Mouse (Mus musculus) urinary bladder, postnatal 36 days (tissue): ENCODE measurements around the gene Eif4e1b.

Experiments
- DNase-seq, 2 experiments: peaks; one replicate each; pipeline ENCODE4 v3.0.0; 2022; ENCODE audit warnings: low spot score in 2 of 2, mixed read lengths in 1 of 2

Gene Eif4e1b

DNA sequence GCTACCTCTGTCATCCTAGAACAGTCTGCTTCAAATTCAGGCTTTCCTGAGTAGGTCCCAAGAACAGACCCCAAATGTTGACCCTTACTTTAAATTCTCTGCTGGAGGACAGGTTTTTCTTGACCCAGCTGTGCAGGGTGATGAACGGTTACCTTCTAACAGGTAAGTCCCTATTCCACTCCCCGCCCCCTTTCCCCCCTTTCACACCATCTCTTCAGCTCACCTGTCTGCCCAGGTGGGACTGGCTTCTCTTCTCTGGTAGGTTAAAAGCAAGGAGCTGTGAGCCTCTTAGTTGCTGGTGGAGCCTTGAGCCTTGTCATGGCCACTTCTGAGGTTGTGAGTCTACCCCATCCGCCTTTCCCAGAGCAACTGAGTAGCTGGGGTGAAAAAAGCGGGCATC, at the start of gene Eif4e1b:
Gene Eif4e1b (plus strand): TSS at position 301 of the 400 bp plus-strand sequence.
- DNase-seq, result no peak

DNA sequence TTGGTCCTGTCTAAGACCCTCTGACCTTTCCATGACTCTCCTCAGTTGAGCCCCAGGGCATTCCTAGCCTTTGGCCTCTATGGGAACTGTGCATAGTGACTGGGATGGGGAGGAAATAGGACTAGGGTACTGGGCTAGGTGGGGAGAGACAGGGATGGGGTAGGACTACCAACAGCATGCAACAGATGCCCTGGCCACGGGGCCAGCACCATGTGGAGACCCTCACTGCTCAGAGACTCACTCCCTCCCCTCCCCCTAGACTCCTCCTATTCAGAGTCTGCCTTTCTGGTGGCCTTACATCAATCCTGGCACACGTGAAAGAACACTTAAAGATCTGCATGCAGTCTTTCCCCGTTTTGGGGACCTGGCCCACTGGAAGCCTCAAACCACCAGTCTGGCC, 46.9 kb upstream of the Eif4e1b start:
- no peak for DNase-seq

DNA sequence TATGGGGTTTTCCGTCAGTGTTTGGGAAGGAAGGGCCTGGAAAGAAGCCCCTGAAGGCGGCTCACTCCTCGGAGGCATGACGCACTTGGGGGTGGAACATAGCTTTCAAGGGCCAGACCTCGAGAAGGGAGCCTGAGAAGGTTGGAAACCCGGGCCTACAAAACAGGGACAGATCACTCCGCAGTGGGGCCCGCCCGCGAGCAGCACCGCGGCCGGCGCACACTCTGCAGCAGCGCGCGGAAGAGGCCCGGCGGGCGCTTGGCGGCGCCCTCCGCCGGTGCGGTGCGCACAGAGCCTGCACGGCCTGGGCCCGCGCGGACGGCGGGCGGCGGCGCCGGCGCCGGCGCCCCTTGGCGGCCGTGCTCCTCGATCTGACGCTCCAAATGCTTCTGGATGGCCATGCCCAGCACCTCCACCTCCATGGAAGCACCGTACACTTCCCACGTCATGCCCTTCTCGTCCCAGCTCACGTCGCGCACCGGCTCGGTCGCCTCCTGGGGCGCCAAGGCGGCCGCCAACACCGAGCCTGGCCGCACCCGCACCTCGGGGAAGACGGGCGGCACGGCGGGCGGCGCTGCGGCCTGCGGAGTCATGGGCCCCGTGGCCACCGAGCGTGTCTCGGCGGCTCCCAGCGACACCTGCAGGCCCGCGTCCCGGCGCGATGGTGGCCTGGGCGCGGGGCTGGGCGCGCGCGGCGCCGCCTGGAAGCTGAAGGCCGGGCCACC, 46.1 kb upstream of the Eif4e1b start:
- no peak for DNase-seq

DNA sequence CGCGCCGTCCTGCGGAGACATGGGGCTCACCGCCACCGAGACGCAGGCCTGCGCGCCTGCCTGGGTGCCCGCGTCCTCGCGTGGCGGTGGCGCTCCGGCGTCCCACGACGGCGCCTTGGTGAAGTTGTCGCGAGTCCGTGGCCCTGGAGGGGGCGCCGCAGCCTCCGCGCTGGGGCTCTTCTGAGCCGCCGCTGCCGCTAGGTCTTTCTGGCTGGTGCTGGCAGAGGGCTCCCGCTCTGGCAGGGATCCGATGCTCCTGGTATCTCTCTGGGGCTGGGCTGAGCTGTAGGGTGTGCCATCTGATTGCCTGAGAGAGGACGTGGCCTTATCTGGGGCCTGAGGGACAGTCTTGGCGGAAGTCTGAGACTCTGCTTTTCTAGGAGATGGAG, 45.6 kb upstream of the Eif4e1b start:
- DNase-seq, result no peak

DNA sequence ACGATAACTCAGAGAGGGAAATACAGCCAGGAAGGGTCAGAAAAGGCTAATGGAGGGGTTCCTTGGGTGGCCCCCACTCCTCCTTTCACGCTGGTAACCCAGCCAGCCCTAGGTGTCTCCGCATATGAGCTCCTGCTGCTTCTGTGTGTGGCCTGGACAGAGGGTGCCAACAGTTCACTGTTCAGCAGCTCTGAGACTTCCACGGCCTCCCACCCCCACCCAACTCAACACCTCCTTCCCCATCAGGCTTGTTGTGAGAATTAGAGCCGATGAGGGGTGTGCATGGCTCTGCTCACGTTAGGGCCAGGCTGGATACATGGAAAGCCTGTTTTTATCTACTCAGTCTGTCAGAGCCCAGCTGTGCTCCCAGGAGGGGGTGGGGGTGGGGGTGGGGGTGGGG, 37.7 kb upstream of the Eif4e1b start:
- no peak for DNase-seq

DNA sequence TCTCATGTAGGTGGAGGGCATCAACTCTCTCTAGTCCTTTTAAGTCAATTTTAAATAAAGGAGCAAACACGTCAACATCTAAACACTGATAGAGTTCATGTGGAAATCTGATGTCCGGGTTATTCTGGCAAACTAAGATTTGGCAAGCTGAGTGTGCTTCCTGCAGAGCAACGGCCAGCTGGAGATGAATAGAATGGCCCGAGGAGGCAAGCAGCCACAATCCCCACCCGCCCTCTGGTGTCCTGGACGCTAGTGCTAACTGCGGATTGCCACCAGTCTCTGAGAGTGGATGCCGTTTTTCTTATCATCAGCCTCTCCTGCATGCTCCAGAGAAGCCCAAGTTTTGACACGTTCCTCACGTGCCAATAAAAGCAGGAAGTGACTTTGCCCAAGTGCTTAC, 36.9 kb upstream of the Eif4e1b start:
- no peak for DNase-seq

DNA sequence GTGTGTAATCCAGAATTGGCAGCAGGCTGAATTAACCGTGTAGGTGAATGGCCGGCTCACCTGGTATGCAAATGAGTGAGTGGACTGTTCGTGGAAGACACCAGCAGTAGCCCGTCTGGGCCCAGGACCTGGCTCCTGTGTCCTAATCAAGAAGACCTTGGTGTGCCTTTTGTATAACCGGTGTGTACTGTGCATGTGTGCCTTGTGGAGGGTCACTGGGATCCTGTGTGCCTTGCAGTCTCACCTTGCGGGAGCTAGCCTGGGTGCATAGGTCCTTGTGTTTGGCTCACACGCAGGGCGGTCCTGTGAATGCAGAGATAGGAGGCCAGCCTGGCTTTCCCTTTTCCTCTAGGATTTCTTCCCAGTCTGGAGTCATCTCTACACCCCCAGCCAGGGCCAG, 35.6 kb upstream of the Eif4e1b start:
- no peak for DNase-seq

DNA sequence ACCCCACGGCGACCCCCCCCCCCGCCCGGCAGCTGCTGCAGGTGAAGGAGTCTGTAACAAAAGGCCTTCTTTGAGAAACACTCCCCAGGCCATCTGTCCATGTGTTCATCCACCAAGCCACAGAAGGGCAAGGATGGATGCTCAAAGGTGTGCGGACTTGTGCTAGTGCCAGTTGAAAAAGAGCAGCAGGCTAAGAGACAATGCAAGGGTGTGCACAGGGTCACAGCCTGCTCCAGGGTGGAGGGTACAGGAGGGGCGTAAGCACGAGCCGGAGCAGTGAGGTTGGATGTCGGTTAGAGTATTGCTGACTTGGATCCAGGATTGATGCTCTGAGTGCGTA, 35.1 kb upstream of the Eif4e1b start:
- DNase-seq, result no peak

DNA sequence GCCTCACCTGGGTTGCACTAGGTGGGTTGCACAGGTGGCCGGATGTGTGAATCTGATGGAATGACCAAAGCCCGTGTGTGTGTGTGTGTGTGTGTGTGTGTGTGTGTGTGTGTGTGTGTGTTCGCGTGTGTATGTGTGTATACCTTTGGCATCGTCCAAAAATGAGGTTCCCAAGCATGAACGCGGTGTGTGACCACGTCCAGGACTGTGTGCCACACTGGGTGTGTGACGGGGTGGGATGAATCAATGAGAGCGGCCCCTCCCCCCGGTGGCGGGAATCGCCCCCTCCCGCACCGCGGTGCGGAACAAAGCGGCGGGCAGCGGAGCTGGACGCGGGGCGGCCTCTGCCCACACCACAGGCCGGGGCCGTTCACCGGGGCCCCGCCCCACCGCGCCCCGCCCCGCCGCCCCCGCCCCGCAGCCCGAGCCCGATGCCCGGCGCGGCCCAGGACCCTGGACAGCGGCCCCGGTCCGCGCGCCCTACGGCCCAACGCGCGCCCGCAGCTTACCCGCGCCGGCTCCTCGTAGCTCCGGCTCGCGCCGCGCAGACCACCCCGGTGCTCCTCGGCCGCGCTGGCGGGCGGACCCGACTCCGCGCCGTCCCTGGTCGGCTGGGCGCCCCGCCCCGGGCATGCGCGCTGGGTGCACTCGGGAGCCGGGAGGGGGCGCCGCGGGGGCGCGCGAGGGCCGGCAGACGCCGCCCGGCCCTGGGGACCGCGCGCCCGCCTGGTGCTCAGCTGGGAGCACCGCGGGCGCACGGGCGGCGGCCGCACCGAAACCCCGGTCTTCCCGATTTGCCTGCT, 34.5 kb upstream of the Eif4e1b start:
- no peak for DNase-seq

DNA sequence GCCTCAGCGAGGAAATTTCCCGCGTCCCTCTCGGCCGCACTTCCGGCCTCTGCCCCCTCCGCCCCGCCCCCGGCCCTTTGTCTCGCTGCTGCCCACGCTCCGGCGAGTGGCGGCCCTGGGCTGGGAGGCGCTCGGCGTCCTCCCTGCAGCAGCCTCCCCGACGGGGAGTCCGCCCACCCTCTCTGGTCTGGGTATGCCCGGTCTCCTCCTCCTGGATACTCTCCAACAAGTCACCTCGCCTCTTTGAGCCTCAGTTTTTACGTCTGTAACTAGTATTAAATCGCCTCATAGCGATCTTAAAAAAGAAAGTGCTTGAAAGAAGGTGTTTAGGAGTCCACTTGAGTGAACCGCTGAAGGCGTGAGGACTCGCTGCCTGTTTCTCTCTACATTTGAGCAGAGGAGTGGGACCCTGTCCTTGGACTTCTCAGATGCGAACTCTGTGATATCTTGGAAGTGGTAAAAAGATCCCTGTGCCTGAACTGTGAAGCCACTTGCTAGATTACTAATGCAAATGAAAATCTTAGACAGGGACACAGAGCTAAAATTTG, 33.9 kb upstream of the Eif4e1b start, which contains the start of gene Gprin1:
Gene Gprin1 (minus strand): TSS at position 11 of the 548 bp plus-strand sequence.
- no peak for DNase-seq

DNA sequence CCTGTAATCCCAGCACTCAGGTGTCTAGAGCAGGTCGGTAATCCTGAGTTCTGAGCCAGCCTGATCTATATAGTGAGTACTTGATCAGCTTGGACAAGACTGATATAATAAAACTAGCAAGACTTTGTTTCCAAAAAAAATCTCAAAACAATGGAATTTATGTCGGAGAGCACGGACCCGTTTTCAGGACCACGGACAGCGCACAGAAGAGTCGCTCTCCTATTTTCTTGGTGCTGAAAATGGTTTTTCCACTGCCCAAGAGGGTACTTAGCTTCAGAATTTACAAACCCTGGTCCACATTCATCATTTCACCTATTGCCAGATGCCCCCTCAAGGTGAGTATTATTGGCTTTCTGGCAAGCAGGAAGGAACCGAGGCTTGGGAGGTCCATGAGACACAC, 33.1 kb upstream of the Eif4e1b start:
- no peak for DNase-seq

DNA sequence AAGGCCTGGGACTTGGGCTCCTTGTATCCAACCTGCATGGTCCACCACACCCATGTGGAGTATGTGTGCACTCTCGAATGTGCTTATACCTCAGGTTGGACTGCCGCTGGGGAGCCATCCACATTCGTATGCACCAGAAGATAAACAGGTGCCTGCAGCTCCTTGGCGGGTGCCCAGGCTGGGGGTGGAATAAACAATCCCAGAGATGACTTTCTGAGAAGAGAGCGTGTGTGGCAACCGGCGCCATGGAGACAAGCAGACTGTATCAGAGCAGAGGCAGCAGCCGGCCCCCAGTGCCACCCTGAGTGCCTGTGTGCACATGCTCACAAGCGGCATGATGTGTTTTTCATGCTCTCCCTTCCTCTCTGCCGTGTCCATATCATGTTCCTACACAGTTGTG, 31.1 kb upstream of the Eif4e1b start:
- no peak for DNase-seq

DNA sequence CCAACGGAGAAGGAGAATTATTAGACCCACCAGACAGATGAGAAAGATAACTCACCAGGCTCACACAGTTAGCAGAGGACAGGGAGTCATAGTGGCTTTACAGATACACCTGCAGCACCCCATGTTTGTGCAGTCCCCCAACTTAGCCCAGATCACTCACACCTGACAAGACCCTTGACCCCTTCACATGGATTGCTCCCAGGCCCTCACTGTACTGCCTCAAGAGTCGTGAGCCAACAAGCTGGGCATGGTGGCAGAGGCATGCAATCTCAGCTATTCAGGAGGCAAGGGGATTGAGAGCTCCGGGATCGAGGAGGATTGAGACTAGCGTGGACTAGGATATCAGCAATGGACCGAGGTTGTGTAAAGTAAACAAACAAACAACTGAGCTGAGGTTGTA, 30.1 kb upstream of the Eif4e1b start:
- no peak for DNase-seq

DNA sequence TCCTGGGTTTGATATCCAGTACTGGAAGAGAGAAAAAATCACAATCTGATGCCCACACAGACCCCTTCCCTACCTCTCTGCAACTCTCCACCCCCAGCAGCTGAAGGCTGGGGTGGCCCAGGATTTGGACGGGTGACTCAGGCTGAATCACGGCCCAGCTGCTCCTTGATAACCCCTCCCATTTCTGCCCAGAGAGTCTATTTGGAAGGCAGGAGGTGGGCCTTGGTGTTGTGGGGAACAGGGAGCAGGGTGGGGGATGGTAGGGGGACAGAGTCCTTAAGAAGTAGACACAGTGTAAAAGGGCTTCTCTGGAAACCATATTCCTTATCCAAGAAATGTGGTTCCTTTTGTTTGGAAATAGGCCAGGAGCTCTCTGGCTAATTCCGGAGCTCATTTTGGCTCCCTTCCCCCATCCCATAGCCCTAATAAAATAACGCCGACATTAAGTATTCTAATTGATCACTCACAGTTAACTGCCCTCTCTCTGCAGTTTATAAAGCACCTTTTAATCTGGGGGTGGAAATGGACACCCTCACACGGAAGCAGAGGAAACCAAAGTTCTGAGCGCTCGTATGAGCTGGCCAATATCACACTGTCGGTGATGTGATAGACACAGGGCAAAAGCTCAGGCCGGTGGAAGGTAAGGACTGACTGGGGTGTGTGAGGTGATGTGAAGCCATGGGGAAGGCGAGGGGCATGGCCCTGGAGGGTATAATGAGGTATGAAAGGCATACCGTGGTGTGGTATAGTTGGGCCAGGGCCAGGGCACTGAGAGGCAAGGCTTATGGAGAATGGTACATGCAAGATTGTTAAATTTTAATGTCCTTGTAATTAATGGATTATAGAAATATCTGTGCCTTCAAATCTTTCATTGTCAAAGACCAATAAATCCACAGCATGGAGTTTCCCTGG, 29.4 kb upstream of the Eif4e1b start:
- no peak for DNase-seq

DNA sequence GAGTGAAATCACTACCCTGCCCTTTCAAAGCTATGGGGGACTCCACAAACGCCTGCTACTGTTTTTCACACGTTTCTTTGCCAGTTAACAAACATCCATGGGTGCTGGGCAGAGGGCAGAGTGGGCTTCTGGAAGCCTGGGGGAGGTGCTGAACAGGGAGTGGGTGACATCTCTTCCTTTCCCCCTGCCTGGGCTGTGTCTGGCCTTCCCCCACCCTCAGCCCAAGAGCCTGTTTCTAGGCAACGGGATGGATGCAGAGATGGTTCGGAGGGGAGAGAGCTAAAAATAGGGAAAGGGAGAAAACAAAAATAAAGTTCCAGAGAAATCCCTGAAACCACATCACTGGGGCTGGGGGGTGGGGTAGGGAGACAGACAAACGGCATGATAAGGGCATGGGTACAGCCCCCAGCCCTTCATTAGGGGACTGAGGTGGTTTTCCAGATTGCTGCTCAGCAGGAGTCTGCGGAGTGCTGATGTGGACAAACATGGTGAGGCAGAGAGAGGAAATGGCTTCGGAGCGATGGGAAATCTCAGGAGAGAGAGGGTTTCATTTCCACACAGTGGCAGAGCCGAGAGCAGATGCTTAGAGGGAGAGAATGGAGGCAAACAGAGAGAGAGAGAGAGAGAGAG, 28.5 kb upstream of the Eif4e1b start:
- DNase-seq, result no peak

DNA sequence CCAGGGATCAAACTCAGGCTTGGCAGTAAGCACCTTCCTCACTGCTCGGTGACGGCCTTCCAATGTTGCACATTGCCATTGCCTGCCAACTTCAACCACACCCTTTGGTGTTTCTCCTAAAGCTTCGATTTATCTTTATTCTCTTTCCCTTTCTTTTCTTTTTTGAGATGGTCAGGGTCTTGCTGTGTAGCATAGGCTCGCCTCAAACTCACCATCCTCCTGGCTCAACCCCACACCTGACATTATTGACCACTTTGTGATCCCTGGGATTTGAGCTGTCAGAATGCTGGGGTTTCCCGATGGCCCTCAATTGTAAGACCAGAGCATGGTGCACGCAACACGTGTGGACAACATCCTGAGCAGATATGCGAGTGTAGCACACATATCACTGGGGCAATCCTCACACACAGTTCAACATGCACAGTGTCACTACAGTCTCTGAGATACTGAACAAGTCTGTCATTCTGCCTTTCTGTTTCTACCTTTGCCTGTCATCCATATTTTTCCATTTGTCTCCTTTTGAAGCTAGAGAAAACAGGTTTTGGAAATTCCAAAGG, 27.6 kb upstream of the Eif4e1b start:
- DNase-seq, result no peak

DNA sequence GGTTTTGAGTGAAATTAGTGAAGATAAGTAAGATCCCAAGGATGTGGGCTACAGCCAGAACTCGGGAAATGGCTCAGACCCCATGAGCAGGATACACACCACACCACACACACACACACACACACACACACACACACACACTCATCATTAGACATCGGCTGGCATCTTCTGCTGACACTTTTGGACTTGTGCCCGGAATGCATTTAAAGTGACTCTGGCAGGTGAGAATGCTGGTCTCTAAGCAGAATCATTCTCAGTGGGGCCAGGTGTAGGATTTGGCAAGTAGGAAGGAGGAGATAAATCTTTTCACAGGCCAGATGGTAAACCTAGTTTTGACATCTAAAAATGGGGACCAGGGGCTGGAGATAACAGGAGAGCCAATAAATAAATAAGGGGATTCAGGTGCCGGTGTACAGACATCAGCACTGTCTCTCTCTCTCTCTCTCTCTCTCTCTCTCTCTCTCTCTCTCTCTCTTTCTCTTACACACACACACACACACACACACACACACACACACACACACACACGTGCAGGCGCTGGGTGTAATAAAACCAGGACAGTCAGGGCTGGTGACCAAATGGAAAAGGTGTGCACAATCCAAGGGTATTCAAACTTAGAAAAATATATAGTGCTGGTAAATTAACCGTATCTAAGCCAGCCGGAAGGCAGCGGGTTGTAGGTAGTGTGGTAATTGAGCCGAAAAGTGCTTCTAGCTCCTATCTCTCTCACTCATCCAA, 26.5 kb upstream of the Eif4e1b start:
- DNase-seq, result no peak

DNA sequence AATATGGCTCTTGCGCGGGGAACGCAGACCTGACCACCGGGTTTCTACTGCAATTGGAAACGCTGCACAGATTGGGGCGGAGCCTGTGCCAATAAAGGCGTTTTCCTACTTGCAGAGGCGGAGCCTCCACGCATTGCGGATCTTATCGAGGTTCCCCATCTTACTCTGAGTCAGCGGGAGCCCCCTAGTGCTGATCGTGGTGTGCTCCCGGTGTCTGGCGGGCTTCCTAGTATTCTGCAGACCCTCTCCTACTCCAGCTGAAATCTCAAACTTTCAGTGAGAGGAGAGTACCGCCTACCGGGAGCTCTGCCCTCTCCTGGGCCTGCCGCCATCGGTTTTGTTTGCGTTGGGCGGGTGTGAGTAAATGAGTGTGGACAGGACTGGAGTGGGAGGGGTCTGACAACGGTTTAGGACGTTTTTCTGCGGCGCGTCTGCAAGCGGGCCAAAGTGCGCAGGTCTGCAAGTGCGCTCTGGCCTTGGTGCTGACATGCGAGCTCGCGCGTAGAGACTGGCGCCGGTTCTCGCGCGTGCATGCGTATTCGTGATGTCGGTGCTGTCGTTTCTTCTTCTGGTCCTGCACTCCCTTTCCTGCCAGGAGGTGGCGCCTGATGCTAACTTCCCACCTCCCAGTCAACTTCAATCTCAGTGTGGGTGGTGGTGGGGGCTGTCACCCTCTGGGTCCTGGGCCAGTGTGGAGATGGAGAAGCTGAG, 25.6 kb upstream of the Eif4e1b start:
- peak; percentile 53 to 72 for DNase-seq

DNA sequence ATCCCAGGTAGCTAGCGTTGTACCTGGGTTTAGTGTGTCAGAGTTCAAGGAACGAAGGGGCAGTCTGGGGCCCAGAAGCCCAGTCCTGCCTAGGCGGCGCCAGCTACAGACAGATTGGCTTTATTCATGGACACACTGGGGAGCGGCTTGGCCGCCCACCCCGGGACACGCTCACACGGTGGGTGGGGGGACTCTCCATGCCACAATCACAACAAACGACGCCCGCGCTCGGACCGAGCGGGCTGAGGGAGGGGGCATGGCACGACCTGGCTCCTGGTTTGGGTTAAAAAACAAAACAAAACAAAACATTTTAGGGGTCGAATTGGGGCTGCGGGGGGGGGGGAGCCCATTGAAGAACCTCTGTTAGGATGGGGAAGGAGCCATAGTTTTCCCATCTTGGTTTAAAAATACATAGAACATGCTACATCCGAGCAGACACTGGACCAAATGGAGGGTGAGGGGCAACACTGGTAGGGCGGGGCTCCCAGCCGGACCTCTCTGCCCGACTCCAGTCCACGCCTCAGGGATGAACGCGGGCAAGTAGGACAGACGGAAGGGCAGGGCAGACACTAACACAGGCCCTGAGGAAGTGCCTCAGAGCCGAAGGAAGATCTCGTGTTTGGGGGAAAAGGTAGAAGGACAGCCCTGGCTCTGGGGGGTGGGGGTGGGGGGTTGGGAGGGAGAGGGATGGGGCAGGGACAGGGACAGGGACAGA, 24.9 kb upstream of the Eif4e1b start:
- DNase-seq, result no peak
